Mouse (Mus musculus) 3T3-L1 (cell line): ENCODE measurements at regions not wholly inside any gene's neighbourhood (a gene's known extent, or its start where the extent isn't known, plus 50 kb on each side); places are given as distances from the start of the nearest gene placed in this dataset.

ENCODE experiments used
- DNase-seq: peaks from one replicate; pipeline ENCODE4 v3.0.0-alpha.2; 2015; ENCODE audit warnings: low read depth, low spot score

DNA sequence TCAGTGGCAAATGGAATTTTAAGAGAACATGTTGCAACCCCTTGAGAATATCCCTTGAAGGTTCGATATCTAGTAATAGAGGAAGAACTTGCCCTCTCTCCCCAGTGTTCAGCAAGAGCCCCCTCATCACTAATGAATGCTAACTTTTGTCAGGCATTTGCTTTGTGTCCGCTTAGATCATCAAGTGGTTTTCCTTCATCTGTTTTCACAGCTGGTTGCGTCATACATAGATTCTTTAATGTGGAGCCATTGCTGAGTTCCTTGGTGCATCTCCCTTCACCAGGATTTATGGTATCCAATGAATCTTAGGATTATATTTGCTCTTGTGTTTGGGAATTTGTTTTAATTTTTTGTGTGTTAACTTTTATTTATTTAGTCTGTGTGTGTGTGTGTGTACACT, 124.2 kb upstream of the Twist2 start:
- peak; percentile 52 for DNase-seq

DNA sequence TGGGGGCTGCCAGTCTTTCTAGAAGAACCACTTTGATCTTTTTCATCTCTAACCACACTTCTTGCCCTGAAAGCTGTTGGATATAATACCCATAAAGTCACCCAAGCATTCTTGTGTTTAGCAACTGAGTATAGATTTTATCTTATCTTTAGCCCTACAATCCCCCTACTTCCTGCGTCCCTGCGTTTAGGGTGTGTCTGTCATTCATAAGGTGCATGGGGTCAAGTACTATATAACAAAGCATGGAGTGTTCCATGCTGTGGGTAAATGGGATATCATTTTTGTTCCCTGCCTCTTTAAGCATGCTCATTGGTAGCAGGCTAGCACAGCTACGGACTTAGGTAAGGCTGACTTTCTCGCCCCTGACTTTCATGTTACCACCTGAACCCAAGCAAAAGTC, 122.5 kb upstream of the Twist2 start:
- DNase-seq = no peak

DNA sequence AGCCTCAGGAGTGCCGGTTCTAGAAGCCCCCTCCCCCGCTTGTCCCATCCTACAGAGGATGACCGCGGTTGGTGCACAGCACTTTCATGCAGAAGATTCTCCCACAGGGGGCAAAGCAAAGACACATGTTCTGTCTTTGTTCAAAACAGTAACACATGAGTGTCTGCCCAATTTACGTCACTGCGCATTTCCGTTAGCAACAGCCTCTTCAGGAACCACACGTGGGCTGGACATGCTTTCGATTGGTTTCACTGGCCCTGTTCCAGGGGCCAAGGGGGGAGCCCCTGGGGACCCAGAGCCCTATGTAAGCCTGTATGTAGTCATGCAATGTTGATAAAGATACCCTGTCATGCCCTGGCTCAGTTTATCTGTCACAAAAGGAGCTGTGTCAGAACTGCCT, 116.2 kb upstream of the Twist2 start:
- no peak for DNase-seq

DNA sequence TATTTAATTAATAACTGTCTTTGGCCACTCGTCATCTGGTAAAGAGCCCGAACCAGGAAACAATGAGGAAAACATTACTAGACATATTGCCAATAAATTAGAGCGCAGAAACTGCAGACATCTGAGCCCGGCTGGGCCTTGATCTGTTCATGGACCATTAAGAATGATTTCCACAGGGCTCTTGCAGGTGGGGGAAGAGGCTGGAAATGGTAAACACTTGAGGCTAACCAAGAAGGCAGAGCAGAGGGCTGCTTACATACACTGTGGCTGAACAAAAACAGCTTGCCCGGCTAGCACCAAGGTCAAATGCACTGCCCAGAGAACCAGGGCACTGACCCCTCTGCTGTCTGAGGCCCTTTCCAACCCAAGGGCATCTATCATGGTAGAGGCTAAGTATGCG, 115.5 kb upstream of the Twist2 start:
- no peak for DNase-seq

DNA sequence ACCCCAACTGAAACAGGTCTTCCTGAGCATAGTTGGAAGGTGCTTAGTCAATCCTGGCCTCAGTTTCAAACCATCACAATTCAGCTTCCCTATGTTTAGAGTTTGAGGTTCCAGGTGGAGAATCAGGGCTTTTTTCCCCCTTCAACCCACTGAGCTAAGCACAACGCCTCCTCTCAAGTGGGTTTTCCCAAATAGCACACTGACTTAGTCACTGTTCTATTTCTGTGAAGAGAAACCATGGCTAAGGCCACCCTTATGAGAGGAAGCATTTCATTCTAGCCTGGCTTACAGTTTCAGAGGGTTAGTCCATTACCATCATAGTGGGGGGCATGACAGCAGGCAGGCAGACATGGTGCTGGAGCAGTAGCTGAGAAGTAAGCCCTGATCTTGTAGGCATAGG, 109.7 kb upstream of the Twist2 start:
- DNase-seq = peak; percentile 39

DNA sequence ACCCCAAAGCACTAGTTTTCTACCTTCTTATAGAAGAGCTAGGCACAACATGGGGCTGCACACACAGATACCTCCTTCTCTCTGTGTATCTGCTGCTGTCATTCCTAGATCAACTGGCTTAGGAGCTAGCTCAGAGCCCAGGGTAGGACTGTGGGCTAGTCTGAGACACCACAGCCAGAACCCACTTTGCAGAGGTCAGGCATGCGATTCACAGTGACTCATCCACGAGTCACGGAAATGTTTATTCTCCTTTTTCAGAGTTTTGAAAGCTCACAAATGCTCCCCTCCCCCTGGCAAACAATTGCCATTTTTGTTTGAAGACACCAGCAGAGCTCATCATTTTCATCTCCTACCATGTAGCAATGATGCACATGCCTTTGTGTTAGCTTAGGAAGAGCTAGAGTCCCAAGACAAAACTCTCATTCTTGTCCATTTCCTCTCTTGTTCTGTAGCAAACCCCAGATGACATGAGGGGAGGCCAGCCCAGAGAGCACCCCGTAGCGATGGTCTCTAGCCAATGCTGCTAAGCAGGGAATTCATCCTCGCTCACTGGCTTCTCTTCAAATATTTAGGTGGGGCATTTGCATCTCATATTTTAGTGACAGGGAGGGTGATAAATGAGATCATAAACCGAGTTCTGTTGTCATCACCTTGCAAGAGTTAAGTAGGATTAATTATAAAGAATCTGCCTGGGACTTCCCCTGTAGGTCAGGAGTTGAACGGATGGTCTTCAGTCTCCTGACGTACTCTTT, 108.4 kb upstream of the Twist2 start:
- DNase-seq = peak; percentile 97

DNA sequence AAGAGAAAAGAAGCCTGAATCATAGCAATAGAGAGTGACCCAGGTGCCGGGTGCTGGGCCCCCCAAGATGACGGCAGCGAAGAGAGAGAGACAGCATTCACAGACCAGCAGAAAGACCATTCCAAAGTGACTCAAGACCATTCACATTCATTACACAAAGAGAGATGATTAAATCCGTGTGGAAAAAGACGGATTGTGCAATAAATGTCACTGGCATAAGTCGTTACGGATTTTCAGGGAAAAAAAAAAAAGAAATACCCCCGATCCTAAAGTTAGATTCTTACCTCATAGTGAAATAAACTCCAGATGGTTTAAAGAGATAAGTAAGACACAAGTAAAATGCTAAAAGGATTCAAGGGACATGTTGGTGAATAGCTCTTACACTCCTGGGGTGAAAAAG, 104.2 kb upstream of the Twist2 start:
- peak; percentile 77 for DNase-seq

DNA sequence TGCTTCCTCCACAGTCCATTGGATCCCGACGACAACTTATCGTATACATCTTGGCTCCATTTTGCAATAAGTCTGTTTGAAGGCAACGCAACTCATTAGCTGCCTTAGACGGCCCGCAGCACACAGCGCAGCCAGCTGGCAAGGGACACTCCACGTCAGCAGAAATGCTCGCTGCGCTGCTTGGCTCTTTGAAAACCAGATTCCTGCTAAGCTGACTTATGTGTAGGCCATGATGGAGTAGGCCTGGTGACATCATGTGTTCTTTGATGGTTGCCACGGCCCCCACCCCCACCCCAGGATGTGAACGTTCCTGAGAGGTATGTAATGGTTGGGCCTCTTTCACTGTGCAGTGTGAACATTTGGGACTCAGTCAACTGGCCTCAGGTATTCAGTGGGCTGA, 99.8 kb upstream of the Twist2 start:
- DNase-seq = no peak

DNA sequence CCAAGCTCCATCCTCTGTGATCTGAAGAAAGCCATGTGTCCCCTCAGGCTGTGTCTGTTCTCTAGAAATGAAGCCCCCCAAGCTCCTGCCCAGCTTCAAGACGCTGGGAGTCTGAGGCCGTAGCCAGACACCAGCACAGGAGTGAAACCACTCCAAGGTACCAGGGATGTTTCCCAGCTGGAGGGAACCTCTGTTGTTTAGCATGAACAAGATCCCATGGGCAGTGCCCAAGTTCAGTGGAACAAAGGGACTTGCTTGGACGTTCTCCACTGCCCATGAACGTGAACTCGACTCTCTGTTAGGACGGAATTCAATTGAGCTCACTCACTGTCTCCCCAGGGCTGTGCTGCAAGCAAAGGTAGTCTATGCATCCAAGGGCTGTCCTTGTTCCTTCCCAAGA, 99.2 kb upstream of the Twist2 start:
- no peak for DNase-seq

DNA sequence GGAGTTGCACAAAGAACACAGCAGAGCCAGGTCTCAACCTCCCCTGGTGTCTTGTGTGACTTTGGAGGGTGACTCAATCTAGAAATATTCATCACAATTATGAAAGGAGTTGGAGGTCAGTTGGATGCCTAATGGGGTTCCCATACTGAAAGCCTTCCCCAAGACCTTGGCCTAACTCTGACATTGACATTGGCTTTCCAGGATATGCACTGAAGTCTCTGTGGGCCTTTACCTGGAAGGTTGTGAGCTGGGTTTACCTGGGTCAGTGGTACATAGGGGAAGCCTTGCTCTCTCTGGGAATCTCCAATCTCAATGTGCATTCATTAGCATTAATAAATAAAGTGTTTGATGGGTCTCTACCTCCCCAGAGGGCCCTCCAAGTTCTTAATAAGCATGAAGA, 98.5 kb upstream of the Twist2 start:
- DNase-seq = peak; percentile 36

DNA sequence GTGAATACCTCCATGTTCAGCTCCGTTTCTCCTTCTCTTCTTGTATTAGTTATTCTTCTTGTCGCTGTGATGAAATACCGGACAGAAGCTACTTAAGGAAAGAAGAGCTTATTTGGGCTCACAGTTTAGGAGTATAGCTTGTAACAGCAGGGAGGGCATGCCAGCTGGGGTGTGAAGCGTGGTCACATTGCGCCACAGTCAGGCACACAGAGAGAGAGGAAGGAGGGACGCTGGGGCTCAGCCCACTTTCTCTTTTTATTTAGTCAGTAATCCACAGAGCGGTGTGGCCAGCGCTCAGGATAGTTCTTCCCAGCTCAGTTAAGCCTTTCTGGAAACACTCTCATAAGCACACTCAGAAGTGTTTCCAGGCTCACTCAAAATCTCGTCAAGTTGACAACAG, 95.8 kb upstream of the Twist2 start:
- DNase-seq = peak; percentile 15

DNA sequence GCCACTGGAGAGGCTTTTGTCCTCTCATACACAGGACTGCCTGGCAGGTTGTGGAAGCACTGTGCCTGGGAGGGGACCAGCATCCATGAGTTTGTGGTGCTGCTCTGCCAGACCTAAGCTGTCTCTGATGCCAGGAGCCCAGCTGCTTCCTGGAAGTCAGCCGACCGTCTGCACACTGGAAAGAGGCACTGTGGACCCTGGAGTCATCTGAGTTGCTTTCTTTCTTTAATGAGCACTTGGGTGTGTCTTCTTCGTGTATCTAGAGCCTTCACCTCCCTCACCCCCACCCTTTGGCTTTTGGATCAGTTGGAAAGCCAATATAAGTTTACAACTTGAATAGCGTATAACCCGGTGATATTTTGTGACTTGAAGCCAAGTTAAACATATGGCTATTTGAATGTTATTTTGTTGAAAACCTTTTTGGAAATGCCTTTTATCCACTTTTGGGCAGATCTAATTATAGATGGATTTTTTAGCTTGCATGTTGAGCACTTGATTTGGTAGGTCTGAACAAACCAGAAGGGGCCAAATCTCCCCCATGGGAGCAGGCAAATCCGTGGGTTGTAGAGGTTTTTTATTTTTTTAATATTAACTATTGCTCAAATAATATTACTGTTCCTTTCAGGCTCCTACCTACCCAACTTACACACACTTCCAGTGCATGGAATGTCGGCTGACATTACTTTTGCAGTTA, 92.6 kb upstream of the Twist2 start:
- no peak for DNase-seq

DNA sequence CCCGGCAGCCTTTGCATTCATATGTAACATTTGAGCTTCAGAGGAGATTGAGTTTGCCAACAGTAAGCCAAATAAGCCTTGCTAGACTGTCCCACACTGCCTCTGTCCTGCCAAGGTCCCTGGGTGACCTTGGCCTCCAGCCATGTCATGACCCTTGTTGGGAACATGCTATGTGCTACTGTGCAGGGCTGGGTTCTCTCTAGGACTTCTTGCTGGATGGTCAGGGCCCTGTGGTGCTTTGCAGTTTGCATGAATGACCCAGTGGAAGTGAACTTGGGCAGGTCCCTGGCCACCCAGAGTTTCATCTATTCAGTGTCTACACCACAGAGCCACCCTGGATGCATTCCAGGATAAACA, 92.0 kb upstream of the Twist2 start:
- DNase-seq = no peak

DNA sequence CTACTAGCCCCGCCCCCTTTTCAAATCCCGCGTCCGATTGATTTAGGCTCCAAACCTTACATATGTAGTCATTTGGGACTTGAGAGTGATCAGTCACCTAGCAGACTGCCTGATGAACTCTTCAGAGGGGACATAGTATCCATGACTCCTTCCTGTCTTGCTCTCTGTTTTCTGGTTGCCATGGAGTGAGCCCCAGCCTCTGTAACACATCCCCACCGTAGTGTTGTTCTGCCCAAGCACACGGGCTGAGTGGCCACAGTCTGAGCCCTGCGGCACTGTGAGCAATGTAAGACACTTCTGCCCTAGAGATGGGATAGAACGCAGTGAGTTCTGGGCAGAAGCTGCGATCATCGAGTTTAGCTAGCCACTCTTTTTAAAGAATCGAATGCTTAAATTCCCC, 88.1 kb upstream of the Twist2 start:
- no peak for DNase-seq

DNA sequence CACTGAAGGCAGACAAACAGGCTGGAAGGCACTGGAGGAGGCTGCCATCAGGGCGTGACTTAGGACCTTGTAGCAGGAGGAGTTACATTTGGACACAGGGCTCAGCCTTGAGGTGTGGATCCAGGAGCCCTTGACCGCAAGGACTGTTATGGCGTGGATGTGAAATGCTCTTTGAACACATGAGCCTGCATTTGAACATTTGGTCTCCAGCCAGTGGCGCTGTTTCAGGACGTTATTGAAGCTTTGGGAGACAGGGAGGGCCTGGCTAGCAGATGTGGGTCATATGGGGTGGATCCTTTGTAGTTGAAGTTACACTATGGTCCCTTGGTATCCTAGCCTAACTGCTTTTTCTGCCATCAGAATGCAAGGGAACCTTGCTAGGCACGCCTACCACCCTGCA, 87.0 kb upstream of the Twist2 start:
- DNase-seq = no peak

DNA sequence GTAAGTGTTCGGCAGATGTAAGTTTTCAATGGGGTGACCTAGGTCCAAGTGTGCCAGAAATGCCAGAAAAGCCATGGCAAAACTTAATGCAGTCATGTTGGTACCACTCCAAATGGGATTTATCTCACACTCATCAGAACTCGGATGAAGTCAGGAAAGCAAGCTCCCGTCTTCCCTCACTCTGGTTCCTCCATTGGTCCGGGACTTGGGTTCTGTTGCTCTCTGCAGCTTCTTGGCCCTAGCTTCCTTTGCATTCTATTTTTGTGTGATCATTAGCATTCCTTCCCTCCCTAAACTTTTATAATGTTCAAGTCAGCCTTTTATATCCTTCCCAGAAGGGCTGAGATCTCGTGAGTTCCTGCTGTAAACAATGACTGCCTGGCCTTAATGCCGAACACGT, 85.9 kb upstream of the Twist2 start:
- no peak for DNase-seq

DNA sequence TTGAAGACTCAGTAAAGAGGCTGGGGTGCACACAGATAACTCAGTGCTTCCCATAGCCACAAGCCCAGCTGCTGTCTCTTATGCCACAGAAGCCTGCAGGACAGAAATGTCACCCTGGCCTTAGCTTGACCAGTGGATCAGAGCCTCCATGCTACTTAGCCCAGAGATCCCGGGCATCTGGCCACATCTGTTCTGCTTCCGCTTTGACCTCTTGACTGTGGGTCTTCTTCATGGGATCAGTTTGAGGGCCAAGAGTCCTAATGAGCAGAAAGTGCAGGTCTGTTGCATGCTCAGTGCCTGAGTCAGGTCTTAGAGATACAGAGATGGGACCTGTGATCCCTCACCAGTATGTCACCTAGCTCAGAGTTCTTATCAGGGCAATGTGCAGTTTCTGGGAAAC, 85.5 kb upstream of the Twist2 start:
- DNase-seq = no peak

DNA sequence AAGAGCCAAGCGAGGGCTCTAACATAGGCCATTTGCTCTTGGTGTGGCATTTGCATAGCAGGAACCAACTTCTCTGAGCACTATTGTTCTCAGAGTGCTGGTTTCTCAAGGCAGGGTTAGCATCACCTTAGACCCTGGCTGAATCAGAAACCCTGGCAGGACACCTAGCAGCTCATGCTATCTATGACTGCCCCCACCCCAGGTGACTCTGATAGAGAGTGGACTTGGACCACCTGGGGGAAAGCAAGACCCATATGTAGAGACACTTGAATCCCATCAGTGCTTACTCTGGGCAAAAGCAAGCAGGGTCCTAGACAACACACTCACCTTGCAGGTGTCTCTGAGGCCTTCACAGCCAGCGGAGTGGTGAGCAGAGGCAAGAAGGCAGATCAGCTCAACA, 84.4 kb upstream of the Twist2 start:
- no peak for DNase-seq

DNA sequence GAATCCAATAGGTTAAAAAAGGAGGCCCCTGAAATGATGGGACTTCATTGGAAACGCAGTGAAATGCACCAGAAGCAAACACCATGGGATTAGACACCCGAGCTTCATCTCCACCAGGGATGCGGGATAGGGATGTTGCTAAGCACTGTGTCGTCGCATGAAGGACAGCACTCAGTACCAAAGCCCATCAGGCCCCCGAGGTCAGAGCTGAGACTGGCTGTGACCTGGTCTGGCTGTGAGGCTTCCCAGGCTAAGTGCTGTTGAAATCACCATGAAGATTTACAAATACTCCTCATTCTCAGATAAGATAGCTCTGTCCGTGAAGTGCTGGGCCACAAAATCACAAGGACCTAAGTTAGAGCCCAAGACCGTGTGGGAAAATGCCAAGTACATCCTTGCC, 83.3 kb upstream of the Twist2 start:
- DNase-seq = no peak

DNA sequence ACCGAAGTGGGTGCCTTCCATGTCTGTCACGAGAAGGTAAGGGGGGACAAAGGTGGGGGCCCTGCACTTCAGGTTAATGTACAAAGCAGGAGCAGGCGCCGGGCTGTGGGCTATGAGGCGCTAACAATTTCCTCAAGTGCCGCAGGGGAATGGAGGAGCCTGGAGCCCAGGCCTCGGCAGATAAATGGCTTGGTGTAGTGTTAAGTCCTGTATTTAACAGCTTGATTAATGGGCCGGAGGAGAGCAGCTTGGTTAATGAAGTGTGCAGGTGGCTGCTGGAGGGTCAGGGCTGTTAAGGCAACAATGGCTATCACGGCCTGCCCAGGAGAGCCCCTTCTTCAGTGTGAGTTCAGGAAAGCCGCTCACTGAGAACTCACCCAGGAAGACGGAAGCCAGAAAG, 72.0 kb upstream of the Twist2 start:
- no peak for DNase-seq

DNA sequence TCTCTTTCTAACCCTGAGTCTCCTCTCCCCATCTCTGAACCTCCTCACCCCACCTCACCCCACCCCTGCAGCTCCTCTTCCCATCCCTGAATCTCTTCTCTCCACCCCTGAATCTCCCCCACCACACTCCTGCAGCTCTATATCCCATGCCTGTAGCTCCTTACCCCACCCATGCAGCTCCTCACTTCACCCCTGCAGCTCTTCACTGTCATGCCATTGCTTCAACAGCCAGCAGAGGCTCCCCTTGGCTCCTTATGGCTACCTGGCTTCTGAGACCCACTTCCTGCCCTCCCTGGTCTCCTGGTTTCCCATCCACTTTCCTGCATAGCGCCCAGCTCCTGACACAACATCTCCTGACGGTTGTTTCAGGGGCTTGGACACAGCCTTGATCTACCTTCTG, 71.0 kb upstream of the Twist2 start:
- no peak for DNase-seq

DNA sequence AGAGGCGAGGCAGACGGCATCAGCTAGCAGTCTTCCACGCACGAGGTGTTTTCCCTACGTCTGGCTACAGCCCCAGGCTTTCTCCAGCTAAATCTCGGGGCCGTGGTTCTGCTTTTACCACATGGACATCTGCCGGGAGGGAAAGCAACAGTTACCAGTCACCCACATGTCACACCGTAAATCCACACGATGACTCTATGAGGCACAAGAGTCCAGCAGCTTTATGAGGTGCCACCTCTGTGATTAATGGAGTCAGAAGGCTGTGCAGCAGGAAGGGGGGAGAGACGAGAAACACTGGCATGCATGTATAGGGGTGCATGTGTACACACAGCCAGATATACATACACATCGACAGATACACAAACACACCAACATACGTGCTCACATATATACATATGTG, 69.6 kb upstream of the Twist2 start:
- no peak for DNase-seq

DNA sequence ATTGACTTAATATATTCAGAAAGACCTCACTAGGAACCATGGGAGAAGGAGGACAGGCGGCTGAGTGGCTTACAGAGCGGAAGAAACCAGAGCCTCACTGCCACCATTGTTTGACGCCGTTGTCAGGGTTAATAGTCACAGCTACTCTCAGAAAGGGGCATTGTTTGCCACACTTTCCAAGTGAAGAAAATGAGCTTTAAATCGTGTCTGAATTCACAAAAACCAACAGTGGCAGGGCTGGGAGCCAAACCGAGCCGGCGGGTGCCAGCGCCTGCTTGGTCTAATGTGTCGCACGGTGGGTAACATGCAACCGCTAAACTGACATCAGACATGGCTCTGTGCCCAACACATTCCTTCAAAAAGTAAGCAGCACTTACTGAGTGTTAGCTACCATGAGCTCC, 68.8 kb upstream of the Twist2 start:
- DNase-seq = no peak

DNA sequence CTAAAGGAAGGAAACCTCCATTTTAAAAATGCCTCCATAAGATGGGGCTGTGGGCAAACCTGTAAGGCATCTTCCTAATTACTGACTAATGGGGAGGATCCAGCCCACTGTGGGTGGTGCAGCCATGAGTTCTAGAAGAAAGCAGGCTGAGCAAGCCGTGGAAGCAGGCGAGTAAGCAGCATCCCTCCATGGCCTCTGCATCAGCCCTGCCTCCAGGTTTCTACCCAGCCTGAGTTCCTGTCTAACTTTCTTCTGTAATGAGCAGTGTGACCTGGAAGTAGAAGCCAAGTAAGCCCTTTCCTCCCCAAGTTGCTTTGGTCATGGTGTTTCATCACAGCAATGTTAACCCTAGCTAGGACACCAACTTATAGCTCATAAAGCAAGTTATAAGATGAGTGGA, 66.5 kb upstream of the Twist2 start:
- DNase-seq = no peak
